Mouse (Mus musculus): Measurements from ENCODE around the gene Sf3a2. TPM values are rescaled to one million over a fixed set of nuclear protein-coding genes. Genes with fewer than 3 reads are reported as not detected.

Gene Sf3a2
- polyA plus RNA-seq, 1 experiment from 2014 or later = 63.5 TPM

DNA sequence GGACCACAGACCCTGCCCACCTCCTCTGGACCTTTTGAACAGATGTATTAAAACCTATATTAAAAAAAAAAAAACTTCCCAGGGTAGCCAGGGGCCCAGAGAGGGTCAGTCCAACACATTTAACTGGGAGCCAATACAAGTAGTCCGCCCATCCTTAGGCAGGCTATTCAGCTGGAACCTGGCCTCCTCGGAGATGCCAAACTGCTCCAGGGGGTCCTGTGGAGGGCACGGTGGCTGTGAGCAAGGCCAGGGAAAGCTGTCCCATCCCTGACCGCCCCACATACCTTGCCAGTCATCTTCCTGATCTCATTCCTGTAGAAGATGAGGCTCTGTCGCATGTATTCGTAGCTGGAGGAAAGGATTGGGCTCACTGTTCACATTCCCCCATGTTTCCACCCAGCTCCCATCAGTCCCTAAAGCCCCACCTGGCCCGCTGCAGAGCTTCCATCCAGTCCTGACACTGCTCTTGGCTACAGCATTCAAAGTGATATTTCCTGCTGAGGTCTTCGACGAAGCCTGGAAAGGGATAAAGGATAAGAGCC, 1.6 kb upstream of the Sf3a2 start:
- H3K27me3 ChIP-seq = no peaks in the 10 kb centered on the region
- WGBS = 88% methylated on average over 9 of the region's 9 CpGs
- H3K4me2 ChIP-seq = peak overlapping the region; percentile 82
- H3K9me3 ChIP-seq (replicated peaks) = no peaks in the 10 kb centered on the region
- no peak overlapping the region for H3K27ac ChIP-seq
- H3K4me3 ChIP-seq = peak overlapping the region; percentile 90
- peaks cover 65% of the 10 kb centered on the region for H3K36me3 ChIP-seq (ENCODE audit: poor library complexity, severe bottlenecking)
- ATAC-seq = no peak
- peaks cover 34% of the 10 kb centered on the region for H3K4me1 ChIP-seq
- H3K9ac ChIP-seq = peak overlapping the region; percentile 95

GRCm38 (mm10) chr10:80797186-80798149, 530 bp upstream of the Sf3a2 start:
- Histone ChIP-seq H3K4me1 (peaks cover 34% of the 10 kb centered on the region), H3K4me3 (peak overlapping the region; percentile 90), H3K4me2 (peak overlapping the region; percentile 82), H3K27ac (peak overlapping the region; percentile 97), H3K27me3 (no peaks in the 10 kb centered on the region), H3K9ac (peak overlapping the region; percentile 95), H3K9me3 (replicated peaks) (no peaks in the 10 kb centered on the region), H3K36me3 (ENCODE audit: poor library complexity, severe bottlenecking) (peaks cover 65% of the 10 kb centered on the region)
- peak; percentile 68 for ATAC-seq
- 3% methylated on average over 45 of the region's 59 CpGs for WGBS

- peak overlapping the region; percentile 82 for H3K4me2 ChIP-seq
- WGBS = 3% methylated on average over 18 of the region's 18 CpGs
- H3K9me3 ChIP-seq (replicated peaks) = no peaks in the 10 kb centered on the region
- no peak for ATAC-seq
- peak overlapping the region; percentile 90 for H3K4me3 ChIP-seq
- H3K27ac ChIP-seq = peak overlapping the region; percentile 97
- peaks cover 34% of the 10 kb centered on the region for H3K4me1 ChIP-seq
- peak overlapping the region; percentile 95 for H3K9ac ChIP-seq
- H3K36me3 ChIP-seq (ENCODE audit: poor library complexity, severe bottlenecking) = peaks cover 65% of the 10 kb centered on the region
- H3K27me3 ChIP-seq = no peaks in the 10 kb centered on the region
Measured at GRCm38 (mm10) chr10:80799070-80799566, 1.1 kb downstream of the Sf3a2 start.

- Histone ChIP-seq H3K9ac (no peak overlapping the region), H3K4me3 (no peak overlapping the region), H3K27me3 (peaks cover 16% of the 10 kb centered on the region), H3K4me1 (peaks cover 32% of the 10 kb centered on the region), H3K4me2 (no peak overlapping the region), H3K27ac (no peak overlapping the region), H3K36me3 (ENCODE audit: poor library complexity, severe bottlenecking) (peaks cover 49% of the 10 kb centered on the region), H3K9me3 (replicated peaks) (no peaks in the 10 kb centered on the region)
- no peak for ATAC-seq
- WGBS = 91% methylated on average over 10 of the region's 10 CpGs
Measured at GRCm38 (mm10) chr10:80802204-80802912, 4.4 kb downstream of the Sf3a2 start.

- Histone ChIP-seq H3K9me3 (replicated peaks) (no peaks in the 10 kb centered on the region), H3K9ac (no peak overlapping the region), H3K4me2 (no peak overlapping the region), H3K36me3 (ENCODE audit: poor library complexity, severe bottlenecking) (peaks cover 49% of the 10 kb centered on the region), H3K4me3 (no peak overlapping the region), H3K27ac (no peak overlapping the region), H3K27me3 (peaks cover 21% of the 10 kb centered on the region), H3K4me1 (peaks cover 38% of the 10 kb centered on the region)
- 98% methylated on average over 3 of the region's 3 CpGs for WGBS
- ATAC-seq = no peak
Measured at GRCm38 (mm10) chr10:80802996-80803395, 5.0 kb downstream of the Sf3a2 start.

DNA sequence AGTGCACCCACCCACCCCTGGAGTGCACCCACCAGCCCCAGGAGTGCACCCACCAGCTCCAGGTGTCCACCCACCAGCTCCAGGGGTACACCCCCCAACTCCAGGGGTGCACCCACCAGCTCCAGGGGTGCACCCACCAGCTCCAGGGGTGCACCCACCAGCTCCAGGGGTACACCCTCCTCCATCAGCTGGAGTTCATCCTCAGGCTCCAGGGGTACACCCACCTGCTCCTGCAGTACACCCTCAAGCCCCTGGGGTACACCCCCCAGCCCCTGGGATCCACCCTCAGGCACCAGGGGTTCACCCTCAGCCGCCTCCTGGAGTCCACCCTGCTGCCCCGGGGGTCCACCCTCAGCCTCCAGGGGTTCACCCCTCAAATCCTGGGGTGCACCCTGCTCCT, 6.3 kb downstream of the Sf3a2 start:
- peaks cover 49% of the 10 kb centered on the region for H3K36me3 ChIP-seq (ENCODE audit: poor library complexity, severe bottlenecking)
- ATAC-seq = no peak
- H3K4me3 ChIP-seq = no peak overlapping the region
- peaks cover 48% of the 10 kb centered on the region for H3K4me1 ChIP-seq
- H3K4me2 ChIP-seq = no peak overlapping the region
- H3K27ac ChIP-seq = no peak overlapping the region
- no peaks in the 10 kb centered on the region for H3K9me3 ChIP-seq (replicated peaks)
- 94% methylated on average over 2 of the region's 2 CpGs for WGBS
- H3K9ac ChIP-seq = no peak overlapping the region
- peaks cover 35% of the 10 kb centered on the region for H3K27me3 ChIP-seq

DNA sequence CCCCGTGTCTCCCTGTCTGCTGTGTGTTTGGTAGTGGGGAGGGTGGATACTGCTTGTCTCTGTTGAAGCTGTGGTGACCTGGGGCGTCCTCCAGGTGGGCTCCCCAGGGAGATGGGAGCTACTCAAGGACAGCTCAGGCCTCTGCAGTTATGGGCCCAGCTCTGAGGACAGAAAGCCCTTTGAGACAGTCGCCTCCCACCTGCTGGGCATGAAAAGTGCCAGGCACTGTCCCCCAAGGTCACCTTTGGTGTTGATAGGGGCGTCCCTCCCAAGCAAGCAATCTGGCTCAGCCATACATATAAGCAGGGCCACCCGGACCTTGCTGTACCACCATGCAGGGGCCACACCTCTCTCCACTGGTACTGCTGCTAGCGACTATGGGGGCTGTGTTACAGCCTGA, 6.9 kb downstream of the Sf3a2 start, which contains the start of gene Amh:
Gene Amh, plus strand, starts transcription at position 328 of the 400 bp plus-strand sequence.
- Histone ChIP-seq H3K4me1 (peaks cover 42% of the 10 kb centered on the region), H3K9me3 (replicated peaks) (no peaks in the 10 kb centered on the region), H3K4me3 (no peak within 1 kb of the TSS), H3K27ac (no peak within 1 kb of the TSS), H3K36me3 (ENCODE audit: poor library complexity, severe bottlenecking) (peaks cover 49% of the 10 kb centered on the region), H3K27me3 (peaks cover 39% of the 10 kb centered on the region), H3K4me2 (0 out of 2 replicates have a peak within 1 kb of the TSS, but pooled peaks have one; percentile 80), H3K9ac (0 out of 2 replicates have a peak within 1 kb of the TSS, but pooled peaks have one; percentile 1)
- ATAC-seq = no peak
- WGBS = 66% methylated on average over 6 of the region's 6 CpGs

GRCm38 (mm10) chr10:80805322-80805721, 7.3 kb downstream of the Sf3a2 start:
- Histone ChIP-seq H3K9ac (0 out of 2 replicates have a peak overlapping the region, but pooled peaks have one; percentile 1), H3K4me1 (peaks cover 39% of the 10 kb centered on the region), H3K27me3 (peaks cover 43% of the 10 kb centered on the region), H3K9me3 (replicated peaks) (no peaks in the 10 kb centered on the region), H3K4me3 (no peak overlapping the region), H3K4me2 (no peak overlapping the region), H3K36me3 (ENCODE audit: poor library complexity, severe bottlenecking) (peaks cover 49% of the 10 kb centered on the region), H3K27ac (no peak overlapping the region)
- 77% methylated on average over 5 of the region's 5 CpGs for WGBS
- no peak for ATAC-seq

DNA sequence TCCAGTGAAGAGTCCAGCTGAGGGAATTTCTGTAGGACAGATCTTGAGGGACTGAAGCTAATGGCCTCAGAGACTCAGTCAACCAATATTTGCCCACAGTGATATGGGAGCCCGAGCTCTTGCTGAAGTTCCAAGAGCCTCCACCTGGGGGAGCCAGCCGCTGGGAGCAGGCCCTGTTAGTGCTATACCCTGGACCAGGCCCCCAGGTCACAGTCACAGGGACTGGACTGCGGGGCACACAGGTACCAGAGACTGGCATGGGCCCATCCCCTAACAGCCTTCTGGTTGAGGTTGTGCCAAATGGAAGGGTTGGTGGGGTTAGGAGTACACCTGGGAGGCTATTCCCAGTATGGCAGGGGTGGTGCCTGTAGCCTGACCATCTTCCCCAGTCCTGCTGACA, 7.9 kb downstream of the Sf3a2 start:
- Histone ChIP-seq H3K4me2 (0 out of 2 replicates have a peak overlapping the region, but pooled peaks have one; percentile 80), H3K9ac (no peak overlapping the region), H3K36me3 (ENCODE audit: poor library complexity, severe bottlenecking) (peaks cover 46% of the 10 kb centered on the region), H3K4me1 (peaks cover 34% of the 10 kb centered on the region), H3K27ac (no peak overlapping the region), H3K4me3 (peak overlapping the region; percentile 44; the same call in 1 of the 2 replicates), H3K9me3 (replicated peaks) (no peaks in the 10 kb centered on the region), H3K27me3 (peaks cover 49% of the 10 kb centered on the region)
- ATAC-seq = peak; percentile 42; the same call in 1 of the 2 replicates
- 16% methylated on average over 3 of the region's 3 CpGs for WGBS

- Histone ChIP-seq H3K27ac (peak overlapping the region; percentile 71), H3K9me3 (replicated peaks) (no peaks in the 10 kb centered on the region), H3K27me3 (peaks cover 54% of the 10 kb centered on the region), H3K9ac (peak overlapping the region; percentile 75), H3K36me3 (ENCODE audit: poor library complexity, severe bottlenecking) (peaks cover 40% of the 10 kb centered on the region), H3K4me2 (peak overlapping the region; percentile 80), H3K4me3 (peak overlapping the region; percentile 44), H3K4me1 (peaks cover 34% of the 10 kb centered on the region)
- WGBS = 42% methylated on average over 34 of the region's 34 CpGs
- ATAC-seq = 0 out of 2 replicates have a peak, but pooled peaks have one; percentile 0
Measured at GRCm38 (mm10) chr10:80806341-80807056, 8.5 kb downstream of the Sf3a2 start.

DNA sequence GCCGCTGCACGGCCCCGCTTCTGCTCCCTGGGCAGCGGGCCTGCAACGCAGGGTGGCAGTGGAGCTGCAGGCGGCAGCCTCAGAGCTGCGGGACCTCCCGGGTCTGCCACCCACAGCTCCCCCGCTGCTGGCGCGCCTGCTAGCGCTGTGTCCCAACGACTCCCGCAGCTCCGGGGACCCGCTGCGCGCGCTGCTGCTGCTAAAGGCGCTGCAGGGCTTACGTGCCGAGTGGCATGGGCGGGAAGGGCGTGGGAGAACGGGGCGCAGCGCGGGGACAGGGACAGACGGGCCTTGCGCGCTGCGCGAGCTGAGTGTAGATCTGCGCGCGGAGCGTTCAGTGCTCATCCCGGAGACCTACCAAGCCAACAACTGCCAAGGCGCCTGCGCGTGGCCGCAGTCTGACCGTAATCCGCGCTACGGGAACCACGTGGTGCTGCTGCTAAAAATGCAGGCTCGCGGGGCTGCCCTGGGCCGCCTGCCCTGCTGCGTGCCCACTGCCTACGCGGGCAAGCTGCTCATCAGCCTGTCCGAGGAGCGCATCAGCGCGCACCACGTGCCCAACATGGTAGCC, 9.1 kb downstream of the Sf3a2 start:
- Histone ChIP-seq H3K9ac (peak overlapping the region; percentile 75), H3K9me3 (replicated peaks) (no peaks in the 10 kb centered on the region), H3K4me1 (peaks cover 34% of the 10 kb centered on the region), H3K36me3 (ENCODE audit: poor library complexity, severe bottlenecking) (peaks cover 34% of the 10 kb centered on the region), H3K4me2 (peak overlapping the region; percentile 80), H3K4me3 (peak overlapping the region; percentile 44), H3K27ac (peak overlapping the region; percentile 71), H3K27me3 (peaks cover 59% of the 10 kb centered on the region)
- whole genome bisulfite sequencing = under 1% methylated on average over 58 of the region's 58 CpGs
- ATAC-seq = peak; percentile 84

Measured in forebrain, embryonic 13.5 days (tissue).